Mouse (Mus musculus): ENCODE measurements at regions not wholly inside any gene's neighbourhood (a gene's known extent, or its start where the extent isn't known, plus 50 kb on each side); places are given as distances from the start of the nearest gene placed in this dataset.

GRCm38 (mm10) chr15:26469901-26470383 lies 161.1 kb downstream of the March11 start:
- peak; percentile 4 to 21 for DNase-seq

GRCm38 (mm10) chr15:26487378-26487777 lies 178.5 kb downstream of the March11 start:
- no peak for DNase-seq

Data from kidney, postnatal 4 days (tissue).